Mouse (Mus musculus) skeletal muscle tissue, adult 2 months (tissue): ENCODE measurements at regions not wholly inside any gene's neighbourhood (a gene's known extent, or its start where the extent isn't known, plus 50 kb on each side); places are given as distances from the start of the nearest gene placed in this dataset.

ENCODE experiments used
- DNase-seq: peaks from one replicate; pipeline ENCODE4 v3.0.0-alpha.2; 2012; ENCODE audit warnings: low read depth, low spot score

DNA sequence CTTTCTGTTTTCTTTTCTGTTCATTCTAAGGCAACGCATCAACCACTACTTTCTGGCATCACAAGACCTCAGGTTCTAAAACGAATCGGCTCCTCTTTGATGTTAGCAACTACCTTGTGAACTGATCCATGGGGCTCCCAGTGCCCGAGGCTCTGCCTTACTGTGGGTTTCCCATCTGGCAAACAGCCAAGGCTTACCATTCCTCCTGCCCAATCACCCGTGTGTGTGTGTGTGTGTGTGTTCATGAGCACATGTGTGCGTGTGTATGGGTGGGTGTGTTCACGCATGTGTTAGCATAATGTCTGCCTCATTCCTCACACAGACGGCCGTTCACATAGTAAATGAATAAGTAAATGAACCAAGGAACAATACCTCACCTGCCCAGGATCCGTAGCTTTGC, 138.3 kb upstream of the Lpp start:
- no peak for DNase-seq

DNA sequence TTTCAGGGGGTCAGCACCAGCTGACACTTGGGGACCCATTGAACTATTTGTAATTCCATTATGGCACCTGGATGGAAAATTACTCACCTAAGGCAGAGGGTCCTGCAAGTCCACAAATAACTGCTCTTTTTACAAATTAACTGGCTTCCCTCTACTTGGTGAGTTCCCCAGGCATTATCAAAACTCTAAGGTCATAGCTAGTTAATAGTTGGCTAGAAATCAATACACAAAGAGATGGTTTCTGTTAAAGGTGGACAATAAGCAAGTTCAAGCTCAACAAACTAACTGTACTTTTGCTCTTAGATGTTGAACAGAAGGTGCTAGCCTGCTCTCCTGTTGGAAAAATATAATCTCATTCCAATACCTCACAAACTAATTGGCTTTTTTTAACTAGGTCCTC, 138.7 kb upstream of the Lpp start:
- no peak for DNase-seq

DNA sequence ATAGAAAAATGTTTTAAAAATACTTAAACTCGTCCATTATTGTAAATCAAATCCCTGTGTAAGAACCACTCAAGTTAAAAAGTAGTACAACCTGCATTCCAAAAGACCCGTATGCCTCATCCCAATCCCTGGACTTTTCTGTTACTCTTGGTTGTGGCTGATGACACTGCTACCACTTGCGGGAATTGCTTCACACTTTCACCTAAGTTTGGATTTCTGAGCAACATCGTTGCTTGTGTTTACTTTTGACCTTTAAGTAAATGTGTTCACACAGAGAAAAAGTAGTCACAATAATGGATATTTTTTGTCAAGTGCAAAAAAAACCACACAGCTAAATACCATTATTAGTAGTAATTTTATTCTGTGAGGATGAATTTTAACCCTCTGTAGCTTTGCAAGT, 139.2 kb upstream of the Lpp start:
- no peak for DNase-seq

DNA sequence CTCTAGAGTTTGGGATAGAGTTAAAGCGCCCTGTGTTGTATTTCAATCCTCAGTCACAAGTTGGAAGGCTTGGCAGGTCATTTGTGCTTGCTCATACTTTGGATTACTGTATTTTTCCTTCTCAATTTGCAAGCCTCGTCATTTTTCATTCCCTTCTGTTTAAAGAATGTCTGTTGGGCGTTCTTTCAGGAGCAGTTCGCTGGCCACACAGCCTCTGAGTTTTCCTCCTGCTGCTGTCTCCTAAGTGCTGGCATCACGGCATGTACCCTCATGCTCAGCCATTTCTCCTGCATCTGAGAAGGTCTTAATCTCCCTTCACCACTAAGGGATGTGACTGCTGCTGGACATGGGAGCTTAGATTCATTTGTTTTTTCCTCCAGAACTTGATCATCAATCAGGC, 146.0 kb upstream of the Lpp start:
- peak; percentile 79 for DNase-seq

DNA sequence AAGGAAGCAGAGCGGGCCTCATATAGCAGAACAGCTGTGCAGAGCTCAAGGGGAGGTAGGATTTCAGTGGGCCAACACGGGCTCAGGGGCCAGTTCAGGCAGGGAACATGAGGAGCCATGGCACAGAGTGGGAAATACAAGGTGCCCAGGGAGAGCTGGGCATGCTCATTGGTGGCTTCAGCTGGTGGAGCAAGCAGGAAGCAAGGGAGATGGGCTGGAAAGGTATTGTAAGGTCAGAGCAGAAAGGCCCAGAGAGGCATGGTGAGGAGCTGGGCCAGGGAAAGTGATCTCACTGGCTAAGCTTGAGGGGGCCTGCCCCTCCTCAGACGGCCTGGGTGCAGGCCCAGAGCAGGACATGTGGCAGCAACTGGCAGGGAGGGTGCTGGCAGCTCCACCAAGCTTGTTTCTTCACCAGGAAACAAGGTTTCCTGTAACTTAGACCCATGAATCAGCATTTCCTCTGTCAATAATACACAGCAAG, 155.2 kb upstream of the Lpp start:
- DNase-seq, result peak; percentile 98

DNA sequence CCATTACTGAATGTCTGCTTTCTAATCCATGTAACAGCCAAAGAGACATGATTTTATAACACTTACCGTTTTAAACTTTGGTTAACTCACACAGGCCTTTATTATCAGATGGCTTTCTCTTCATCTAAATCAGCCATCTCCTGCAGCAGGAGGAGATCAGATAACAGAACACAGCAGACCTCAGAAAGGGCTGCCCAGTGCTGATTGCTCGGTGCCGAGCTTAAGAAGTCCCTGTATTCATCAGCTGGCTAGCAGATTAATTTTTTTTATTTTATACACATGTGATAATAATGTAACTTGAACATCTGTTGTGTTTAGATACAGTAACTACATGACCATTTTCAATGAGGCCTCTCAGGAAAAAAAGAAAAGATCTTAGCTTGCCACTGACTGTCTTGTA, 155.9 kb upstream of the Lpp start:
- DNase-seq, result no peak

DNA sequence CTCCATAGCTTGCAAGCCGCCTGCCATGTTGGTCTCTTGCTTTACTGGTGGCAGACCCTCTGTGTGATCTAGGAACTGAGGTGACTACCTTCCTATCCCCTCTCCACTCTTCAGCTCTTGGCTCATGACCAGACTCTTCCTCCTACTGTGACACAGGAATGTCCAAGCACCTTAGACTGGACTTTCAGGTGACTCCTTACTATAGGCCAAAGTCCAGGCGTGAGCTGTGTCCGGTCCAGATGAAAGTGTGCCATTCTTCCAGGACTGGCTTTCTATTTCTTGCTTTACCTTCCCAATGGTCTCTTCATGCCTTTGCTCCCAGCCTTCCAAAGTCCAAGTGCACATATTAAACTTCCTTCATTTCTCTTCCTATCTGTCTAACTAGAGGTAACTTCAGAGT, 156.3 kb upstream of the Lpp start:
- DNase-seq, result peak; percentile 18

DNA sequence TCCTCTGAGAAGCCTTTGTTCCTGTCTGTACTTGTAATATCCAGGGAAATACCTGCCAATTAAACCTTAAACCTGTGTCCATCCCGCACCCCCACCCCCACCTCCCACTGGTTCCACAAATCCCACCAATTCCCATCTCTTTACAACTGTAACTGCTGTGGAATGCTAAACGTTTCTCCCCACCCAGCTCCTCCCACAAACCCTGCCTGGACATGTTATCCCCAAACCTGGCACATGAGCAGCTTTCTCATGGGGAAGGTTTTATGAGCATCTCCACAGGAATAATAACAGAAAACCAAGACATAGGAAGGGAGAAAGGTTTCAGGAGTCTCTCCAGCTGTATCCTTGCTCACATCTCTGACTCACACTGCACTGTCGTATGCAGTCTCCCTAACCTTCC, 156.8 kb upstream of the Lpp start:
- peak; percentile 18 for DNase-seq

DNA sequence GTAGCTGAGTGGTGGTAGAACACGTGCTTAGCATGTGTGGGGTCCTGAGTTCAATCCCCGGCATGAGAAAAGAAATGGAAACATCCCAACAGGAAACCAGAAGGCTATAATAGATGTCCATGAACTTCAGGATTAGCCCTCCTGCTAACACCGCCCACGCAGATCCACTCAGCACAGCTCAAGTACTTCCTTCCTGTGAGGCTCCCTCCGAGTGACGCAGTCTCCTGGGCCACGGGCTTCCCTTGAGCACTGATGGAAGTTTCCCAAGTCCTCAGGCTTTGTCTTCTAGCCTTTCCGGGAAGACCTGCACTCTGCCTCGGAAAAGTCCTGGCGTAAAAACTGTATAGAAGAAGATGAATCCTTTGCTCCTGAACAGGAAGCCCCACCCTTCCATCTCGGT, 158.5 kb upstream of the Lpp start:
- DNase-seq, result no peak

DNA sequence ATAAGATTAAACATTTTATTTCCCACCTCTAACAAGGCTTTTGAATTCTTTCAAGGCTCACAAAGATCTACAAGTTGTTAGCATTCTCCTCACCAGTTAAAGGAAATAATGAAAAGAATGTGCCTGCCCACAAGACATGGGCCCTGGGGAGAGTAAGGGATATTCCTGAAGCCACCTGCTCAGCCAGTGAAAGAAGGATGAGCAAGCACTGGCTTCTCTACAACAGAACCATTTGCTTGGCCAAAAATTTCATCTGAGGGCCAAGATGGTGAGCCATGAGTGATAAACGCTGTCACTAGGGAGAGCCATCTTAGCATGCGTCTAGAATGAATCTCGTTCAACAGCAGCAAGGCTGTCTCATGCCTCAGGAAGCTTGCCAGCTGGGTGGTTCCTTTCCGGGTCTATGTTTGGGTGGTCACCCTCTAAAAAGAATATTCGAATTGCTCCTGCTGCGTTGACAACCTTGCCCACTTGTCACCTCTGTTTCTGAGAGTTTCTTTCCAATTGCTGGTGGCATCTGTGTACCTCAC, 161.2 kb upstream of the Lpp start:
- peak; percentile 26 for DNase-seq

DNA sequence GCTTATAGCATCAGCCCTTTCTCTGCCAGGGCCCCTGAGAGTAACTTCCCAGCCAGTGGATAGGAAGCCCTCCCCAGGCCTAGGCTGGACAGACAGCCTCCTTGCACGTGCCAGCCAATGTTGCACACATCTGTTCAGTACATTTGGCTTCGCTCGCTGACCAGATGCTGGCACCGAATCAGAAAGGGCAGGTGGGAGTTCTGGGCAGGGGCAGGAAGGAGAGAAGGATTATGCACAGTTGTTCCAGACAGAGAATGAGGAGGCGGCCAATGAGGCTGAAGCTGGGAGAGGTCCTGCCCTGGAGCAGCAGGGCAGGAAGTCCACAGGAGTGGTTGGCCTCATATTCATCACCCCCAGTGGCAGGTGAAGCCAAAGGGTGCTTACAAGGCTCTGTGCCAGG, 161.8 kb upstream of the Lpp start:
- DNase-seq, result peak; percentile 27

DNA sequence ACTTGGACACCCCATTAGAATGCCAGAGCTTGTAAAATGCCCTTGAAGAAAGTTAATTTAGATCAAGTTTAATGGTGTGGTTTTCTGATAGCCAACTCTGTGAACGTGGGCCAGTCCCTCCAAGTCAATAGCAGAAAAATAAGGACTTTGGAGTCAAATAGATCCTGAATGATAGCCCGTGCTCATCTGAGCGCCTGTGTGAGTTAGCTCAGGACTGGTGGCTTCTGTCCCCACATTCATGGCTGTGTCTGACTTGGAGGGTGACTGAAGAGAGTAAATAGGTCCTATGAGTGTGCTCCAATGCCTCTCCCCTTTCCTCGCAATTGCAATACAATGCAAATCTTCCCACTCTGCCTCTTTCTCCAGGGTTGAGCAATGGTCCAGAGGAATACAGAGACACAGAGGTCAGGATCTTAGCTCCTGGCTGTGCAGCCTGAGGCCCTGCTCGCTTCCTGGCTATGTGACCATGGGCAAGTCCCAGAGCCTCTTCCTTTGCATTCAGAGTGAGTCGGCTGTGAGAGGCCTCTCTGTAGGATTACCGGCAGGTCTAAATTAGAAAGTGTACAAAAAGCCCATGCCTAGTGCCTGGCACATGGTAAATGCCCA, 164.2 kb upstream of the Lpp start:
- no peak for DNase-seq

DNA sequence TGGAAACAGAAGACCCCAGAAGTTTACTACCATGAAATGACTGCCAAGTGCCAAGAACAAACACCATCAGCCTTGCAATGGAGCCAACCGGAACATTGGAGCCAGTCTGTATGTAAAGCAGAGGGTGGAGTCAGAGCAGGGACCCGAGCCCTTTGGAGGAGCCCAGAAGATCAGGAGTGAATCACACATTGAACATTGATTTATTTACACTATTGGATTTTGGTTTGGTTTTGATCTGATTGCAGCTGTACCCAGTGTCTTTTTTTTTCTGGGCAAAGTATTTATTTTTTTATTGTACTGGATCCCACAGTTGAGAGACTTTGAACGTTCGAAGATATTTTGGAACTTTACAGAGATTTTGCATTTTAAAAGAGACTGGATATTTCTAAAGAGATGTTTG, 167.4 kb upstream of the Lpp start:
- no peak for DNase-seq

DNA sequence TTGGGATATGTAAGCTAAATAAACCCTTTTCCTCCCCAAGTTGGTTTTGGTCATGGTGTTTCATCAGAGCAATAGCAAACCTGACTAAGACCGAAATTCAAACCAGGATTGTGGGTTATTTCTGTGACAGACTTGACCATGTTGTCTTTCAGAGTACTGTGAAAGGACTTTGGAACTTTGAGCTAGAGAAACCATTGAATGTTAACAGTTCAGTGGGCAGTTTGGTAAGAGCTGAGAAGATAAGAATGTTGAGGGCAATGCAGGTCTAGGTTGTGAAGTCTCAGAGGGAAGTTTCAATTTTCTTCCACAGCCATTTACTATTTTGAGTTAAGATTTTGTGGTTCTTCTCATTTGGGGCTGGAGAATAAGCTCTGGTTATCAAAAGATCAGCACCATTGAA, 168.2 kb upstream of the Lpp start:
- DNase-seq, result no peak

DNA sequence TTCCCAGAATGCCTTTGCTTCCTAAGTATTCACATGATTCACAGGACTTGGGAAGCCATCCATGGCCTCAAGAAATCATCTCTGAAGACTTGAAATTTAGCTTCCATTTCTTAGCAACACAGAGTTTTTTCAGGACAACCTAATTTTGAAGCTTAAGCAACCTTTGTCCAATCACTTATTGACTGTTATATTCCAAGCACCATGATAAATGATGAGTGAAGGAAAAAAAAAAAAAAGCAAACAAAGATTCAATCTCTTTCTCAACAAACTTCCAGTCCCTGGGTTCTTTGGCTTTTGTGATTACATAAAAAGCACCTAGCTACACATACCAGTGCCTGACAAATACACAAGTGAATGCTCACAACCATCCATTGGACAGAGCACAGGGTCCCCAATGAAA, 169.4 kb upstream of the Lpp start:
- DNase-seq, result no peak

DNA sequence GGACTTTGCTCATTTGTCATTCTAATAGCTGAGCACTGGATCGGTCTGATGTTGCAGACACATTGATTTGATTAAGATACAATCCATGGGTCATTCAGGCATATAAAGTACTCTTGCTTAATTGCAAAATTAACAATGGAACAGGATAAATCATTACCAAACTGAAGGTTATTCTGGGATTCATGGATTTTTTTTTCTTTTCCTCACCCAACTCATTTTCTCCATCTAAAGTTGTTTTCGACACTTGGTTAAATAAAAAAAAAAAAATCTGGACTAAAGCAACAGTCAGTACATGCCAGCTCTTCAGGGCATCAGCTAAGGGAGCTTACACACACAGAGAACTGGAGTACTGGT, 169.8 kb upstream of the Lpp start:
- no peak for DNase-seq

DNA sequence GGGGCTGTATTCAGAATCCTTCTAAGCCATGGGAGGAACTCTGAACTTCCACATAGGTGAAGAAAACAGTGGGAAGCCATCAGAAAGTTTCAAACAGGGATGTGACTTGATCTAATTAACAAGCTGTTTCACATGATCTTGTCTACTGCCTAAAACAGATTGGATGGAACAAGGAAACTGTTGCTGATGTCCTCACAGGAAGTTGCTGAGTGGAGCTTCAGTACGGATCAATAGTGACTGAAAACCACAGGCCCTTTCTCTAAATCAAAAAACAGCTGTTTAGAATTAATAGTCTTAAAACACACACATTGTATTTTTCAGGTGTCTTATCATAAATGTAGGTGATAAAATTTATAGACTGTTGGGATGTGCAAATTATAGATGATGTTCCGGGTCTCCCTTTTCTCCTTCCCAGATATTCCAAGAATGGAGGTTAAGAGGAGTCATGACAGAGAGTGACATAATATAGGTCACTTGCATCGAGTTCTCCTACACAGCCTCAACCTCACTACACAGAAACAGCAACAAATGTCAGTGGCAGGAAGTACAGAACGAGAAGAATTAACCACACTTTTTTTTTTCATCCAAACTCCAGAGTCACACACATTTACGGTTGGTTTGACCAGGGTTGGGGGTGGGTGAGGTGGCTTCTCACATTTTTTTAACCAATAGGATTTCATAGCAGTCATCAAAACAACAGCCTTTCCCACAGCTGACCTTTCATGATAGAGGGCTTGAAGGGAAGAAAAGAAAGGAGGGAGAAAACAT, 170.4 kb upstream of the Lpp start:
- DNase-seq, result no peak

DNA sequence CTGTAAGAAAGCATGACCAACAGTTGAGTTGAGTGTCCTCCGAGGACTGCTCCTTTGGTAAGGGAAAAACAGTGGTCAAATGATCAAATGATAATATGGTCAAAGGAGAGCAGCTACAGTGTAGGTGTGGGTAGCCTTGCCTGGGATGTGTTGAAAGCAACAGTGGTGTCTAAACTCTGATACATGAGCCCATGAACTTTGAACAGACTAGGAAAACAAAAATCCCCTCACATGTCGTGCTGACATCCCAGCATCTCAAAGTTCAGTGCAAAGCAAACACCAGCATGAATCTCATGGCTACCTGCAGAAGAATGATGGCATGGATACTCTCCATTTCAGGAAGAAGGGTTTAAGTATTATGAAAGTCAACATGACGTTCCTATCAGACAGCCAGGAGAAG, 171.3 kb upstream of the Lpp start:
- no peak for DNase-seq

DNA sequence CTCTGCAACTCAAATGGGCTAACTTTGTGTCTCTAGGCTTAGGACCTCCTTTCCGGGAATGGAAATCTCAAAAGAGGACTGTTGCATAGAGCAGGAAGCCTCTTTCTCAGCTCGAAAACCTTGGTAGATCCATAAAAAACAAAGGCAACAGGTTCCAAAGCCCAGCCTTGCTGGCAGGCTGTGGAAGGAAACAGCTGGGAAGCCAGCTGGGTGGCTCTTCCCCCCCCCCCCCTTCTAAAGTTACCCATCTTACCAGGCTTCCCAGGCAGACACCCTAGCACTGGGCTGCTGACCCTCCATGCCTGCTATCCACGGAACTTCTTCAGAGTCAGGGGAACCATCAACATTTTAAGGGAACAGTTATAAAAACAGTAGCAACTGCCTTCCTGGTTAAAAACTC, 172.7 kb upstream of the Lpp start:
- DNase-seq, result no peak

DNA sequence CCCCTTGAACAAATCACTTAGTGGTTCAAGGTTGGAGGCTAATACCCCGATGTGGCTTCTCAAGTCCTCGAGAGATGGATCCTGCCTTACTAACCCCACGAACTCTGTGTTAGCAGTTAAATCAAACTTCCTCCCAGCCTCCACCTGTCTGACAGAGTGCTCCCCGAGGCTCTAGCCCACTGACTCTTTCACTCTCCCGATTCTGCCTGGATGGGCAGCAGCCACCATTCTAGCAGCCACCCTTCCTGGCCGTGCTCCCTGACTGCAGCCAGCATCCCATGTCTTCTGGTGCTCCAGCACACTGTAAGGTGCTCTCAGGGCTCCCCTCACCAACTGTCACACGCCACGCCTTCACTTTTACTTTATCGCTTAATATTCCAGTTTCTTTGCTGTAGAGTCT, 173.6 kb upstream of the Lpp start:
- DNase-seq, result no peak

DNA sequence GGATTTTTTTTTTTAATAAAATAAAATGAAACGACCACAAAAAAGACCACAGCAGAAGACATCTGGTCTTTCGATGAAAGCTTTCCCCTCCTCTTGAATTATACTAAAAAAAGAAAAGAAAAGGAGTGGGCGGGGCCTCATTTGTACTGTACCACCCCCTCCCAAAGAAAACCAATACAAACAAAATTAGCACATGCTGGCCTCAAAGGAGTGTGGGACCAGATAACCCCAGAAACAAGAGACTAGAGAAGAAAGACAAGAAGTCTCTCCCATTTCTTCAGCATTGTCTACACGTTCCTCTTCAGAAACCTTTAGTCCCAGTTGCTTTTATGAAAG, 174.5 kb upstream of the Lpp start:
- no peak for DNase-seq

DNA sequence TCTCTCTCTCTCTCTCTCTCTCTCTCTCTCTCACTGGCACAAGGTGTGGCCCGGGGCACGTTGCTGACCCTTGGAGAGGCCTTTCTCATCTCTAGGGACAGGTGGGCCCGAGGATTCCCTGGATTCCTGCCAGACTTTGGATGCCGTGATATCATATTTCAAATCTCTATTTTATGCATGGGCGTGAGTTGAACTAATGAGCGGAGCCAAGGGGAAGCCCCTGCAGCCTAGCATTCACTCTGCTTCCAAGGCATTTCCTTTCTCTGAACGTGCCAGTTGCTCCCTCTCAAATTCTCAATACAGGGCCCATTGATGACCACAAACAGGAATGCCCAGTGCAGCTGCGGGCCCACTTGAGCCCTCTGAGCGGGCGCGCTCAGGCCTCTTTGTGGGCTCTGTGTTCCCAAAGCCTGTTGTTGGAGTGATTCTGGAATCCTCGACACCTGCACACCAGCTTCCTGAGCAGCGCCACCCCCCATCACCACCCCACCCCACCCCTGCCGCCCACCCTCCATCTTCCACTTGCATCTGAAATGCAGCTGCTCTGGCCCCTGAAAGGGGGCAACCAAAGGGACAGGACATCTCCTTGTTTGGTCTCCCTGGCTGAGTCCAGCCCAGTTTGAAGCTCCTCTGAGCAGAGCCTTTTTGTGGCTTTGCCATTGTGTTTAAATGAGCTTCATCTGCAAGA, 175.0 kb upstream of the Lpp start:
- no peak for DNase-seq

DNA sequence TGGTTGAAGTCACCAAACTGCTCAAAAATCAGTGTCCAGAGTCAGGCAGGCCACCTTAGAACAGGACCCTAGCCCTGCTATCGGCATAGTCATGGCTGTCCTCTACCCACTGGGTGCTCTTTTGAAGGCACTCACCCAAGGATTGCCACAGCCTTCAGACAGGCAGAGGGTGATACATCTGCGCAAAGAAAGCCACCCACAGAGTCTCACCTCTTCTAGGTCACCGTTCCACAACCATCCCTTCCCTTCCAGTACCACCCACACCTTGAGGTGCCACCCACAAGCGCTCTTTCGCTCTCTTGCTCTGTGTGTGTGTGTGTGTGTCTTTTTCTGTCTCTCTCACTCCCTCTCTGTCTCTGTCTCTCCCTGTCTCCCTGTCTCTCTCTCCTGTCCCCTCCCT, 176.5 kb upstream of the Lpp start:
- DNase-seq, result no peak
